Mouse (Mus musculus): ENCODE results near the gene Patz1.

Patz1 gene

DNA sequence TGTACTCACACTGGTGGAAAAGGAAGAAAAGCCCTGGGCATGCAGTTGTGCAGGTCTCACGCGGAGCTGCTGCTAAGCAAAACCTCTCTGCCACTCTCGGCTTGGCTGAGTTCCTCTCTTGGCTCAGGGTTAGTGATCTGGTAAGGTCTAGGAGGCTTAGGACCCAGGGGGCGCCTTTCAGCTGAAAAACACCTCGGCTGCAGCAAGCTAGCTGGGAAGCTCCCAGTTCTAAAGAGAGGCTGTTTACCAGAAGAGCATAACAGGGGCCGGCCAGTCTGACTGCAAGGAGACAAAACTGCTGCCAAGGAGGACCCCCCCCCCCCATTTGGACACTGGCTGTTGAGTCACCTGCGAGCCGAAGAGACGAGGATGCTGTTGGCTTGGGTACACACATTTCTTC, 41.9 kb downstream of the Patz1 start:
- peak; percentile 60 for DNase-seq (ENCODE audit: low spot score)

DNA sequence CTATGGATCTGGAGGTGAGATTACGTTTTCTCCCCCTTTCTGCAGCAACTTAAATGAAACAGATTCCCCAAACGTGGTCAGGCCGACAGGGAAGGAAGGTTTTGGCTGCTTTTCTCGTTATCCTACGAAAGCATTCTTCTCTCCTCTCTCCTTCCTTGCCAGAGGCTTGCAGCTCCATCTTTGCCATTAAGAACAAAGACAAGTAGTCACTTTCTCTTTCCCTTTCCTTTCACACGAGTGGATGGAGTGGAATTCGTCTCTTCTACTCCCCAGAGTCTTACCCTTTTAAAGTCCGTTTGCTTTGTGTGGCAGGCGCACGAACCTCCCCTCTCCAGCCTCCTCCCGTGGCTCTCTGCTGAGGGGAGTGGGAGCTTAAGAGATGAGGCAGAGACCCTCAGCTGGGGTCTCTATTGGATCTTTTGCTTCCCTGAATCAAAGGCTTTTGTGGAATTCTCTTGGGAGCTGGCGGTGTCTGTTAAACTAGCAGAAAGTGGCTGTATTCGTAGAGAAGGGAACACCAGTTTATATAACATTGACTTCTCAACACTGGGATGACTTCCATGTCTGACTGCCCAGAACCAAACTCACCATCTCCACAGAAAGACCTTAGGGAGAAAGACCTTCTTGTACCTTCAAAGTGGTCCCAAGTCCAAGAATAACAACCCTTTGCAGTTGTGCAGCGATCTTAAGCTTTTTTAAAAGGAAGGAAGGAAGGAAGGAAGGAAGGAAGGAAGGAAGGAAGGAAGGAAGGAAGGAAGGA, 42.5 kb downstream of the Patz1 start:
- DNase-seq (ENCODE audit: low spot score), result no peak

DNA sequence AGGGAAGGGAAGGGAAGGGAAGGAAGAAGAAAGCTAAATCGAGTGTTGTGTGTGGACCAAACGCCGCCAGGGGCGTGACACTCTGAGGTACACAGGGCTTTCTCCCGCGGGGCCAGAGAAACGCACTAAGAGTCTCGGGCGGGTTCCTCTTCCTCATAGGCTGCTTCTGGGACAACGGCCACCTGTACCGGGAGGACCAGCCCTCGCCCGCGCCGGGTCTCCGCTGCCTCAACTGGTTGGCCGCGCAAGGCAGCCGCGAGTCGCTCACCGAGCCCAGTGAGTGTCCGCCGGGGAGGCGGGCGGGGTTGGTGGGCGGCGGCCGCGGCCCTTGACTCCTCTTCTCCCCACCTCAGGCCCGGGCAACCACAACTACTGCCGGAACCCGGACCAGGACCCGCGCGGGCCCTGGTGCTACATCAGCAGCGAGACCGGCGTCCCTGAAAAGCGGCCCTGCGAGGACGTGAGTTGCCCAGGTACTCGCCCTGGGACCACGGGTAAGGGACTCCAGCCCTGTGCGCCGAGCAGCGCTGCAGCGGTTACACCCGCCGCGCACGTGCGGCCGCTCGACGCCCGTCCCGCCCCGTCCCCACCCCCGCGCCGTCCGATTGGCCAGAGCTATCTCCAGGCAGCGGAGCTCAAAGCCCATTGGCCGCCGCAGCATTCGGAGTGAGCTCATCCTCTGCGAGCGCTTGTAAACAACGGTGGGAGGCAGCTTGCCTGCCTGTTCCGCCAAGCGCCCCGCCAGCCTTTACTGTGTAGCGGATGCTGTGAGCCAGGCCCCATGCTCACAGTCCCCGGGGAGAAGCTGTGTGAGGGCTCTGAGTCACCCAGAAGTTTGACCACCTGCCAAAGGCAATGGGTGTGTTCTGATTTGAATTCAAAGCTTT, 43.3 kb downstream of the Patz1 start:
- peak; percentile 94 for DNase-seq (ENCODE audit: low spot score)

DNA sequence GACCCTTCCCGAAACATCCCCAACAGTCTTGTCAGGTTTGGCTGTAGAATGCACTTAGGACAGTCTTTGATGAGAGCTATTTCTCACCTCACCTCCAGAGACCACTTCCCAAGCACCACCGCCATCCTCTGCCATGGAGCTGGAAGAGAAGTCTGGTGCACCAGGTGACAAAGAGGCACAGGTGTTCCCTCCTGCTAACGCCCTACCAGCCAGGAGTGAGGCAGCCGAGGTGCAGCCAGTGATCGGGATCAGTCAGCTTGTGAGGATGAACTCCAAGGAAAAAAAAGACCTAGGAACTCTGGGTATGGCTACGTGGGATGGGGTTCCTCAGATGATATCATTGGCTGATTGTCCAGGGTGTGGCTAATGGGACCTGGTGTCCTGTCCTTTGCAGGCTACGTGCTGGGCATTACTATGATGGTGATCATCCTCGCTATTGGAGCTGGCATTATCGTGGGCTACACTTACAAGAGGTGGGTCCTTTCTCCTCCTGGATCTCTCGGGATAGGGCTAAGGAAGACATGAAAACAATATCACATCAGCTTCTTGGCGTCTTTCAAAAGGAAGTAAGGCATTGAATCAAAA, 44.5 kb downstream of the Patz1 start:
- DNase-seq (ENCODE audit: low spot score), result no peak

DNA sequence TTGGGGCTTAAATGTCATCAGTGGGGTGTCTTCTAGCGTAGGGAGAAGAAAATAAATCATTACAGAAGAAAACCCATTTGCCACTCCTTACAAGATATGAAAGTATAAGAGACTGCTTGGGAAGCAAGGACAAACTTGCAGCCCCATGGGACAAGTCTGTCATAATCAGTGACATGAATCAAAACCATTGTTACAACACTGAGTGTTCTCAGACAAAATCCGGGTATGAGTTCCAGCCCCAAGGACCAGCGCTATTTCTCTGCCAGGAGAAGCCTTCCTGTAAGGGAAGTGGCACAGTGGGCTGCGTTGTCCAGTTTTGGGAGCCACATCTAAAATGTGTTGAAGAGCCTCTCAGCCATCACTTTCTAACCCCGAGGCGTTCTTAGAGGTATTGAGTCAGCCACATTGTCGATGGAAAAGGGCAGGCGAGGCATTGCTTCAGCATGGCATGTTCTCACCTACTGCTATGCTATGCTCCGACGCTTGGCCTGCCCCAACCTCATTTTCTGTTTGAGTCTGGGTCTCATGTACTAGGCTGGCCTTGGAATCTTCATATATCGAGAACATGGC, 45.6 kb downstream of the Patz1 start:
- no peak for DNase-seq (ENCODE audit: low spot score)

DNA sequence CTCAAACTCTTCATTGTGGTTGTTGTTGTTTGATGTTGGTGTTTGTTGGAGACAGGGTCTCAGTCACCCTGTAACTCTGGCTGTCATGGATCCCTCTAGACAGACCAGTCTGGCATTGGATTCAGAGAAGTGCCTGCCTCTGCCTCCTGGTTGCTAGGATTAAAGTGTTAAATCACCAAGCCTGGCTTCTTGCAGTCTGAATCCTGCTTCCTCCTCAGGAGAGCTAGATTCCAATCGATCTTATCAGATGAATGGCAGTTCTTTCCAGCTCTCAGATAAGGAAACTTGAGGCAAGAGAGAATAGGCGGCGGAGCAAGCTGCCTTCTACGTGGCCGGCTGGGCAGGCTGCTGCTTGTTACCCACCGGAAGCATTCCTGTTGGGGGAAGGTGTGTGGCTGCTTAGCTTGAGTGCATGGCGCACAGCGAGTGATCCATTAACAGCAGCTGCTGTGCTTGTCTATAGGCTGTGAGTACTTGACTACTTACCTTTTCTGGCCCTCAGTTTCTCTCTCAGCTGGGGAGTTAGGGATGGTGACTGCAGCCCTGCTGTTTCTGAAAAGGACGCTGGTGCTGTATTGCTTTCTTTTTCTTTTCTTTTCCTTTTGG, 46.1 kb downstream of the Patz1 start:
- DNase-seq (ENCODE audit: low spot score), result peak; percentile 71

DNA sequence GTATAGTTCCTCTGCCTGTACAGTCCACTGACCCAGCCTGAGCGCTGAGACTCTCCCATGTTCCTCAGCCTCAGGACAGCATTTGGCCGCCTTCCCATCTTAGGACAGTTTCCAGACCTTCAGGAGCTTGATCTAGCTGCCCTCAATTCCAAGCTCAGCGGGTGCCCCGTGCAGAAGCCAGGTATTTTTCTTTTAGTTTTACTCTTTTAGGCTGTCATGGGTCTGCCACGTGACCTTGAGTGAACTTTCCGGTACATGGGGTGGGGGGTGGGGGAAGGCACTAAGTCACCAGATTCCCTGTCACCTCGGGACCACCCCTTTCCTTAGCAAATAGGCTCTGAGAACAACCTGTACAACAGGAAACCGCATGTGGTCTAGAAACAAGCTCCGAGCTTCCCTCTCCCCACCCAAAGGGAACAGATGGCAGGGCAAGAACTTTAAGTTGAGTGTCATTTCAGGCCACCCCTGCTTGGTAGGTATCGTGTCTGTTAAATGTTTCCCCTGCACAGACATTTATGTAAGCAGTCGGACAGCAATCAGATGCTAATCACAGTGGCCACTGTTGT, 47.1 kb downstream of the Patz1 start:
- DNase-seq (ENCODE audit: low spot score), result peak; percentile 72

DNA sequence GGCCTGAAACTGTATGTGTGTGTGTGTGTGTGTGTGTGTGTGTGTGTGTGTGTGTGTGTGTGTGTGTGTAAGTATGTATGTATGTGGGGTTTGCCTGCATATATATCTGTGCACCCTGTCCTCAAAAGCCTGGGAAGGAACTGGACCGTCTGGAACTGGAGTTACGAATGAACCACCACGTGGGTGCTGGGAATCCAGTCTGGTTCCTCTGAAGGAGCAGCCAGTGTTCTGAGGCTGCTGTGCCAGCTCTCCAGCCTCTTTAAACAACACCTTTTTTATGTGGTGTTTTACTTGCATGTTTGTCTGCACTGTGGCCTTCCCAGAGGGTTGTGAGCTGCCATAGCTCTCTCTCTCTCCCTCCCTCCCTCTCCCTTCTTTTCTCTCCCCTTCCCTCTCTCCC, 47.9 kb downstream of the Patz1 start:
- DNase-seq (ENCODE audit: low spot score), result no peak

DNA sequence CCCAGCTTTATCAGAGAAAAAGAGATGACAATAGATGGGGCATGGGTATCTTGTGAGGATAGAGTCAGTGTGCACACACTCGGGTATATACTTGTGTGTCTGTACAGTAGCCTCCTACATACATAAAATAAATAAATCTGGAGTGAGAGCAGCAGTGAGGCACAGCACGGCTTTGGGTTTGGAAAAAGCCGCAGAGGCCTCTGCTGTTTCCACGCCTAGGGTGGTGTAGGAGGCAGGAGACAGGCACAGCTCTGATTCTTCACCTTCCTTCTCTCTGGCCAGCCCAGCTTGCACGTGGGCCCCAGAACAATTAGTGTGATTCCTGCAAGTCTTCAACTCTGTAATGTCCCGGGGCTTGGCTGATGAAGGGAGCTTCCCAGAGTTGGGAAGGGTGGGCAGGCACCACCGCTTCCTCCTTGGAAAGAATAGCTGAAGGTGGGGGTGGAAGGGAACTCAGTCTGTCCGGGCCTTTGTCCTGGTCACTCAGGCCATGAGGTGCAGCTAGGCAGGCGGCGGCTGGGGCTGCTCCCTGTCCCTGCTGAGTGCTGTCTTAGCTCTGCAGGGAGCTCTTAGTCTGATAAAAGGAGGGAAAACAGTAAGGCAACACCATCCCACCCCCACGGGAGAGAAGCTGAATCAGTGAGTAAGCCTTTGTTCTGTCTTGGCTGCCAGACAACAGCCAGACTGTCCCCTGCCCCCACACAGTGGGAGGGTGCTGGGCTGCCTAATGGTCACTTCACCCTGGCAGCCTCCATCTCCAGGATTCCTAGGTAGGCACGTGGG, 48.7 kb downstream of the Patz1 start:
- DNase-seq (ENCODE audit: low spot score), result no peak

DNA sequence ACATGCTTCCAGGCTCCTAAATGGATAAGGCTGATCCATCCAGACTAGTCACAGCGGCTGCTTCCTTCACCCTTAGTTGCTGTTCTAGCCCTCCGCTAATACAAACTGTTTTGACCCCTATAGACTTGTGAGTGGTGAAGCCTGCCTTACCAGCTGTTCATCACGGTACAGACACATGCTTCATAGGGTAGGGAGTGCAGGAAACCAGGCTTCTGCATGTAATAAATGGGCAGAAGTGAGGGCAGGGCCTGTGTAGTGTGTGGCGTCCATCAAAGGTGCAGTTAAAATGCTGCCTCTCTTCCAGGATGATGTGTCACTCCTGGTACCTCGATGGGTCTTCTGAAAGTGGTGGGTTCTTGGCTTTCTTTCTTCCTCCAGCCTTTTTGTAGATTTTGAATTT, 49.3 kb downstream of the Patz1 start:
- DNase-seq (ENCODE audit: low spot score), result no peak

DNA sequence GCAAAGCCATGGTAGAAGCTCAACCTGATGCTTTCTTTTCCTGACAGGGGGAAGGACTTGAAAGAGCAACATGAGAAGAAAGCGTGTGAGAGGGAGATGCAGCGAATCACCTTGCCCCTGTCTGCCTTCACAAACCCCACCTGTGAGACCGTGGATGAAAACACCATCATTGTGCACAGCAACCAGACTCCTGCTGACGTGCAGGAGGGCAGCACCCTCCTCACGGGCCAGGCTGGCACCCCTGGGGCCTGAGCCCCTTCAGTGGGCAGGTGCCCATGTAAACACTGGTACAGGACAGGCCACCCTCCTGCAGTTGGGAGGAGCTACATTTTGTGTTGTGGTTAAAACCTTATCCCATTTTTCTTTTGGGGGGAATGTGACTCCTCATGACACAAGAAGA, 52.8 kb downstream of the Patz1 start:
- DNase-seq (ENCODE audit: low spot score), result no peak

DNA sequence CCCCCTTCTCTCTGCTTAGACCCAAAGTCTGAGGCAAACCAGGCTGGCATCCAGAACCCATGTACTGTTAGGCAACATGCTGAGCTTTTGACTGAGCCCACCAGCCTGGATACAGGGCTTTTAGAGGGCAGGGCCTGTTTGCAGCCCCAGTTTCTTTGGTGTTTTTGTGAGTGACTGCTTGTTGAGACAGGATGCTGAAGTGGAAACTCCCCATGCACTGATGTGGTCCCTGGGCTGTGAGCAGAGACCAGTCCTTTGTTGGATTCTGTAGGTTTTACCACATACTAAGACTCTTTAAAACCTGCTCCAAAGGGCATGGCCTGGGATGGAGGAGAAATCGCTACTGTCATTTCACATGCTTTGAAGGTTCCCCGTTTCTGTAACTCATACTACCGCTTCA, 56.2 kb downstream of the Patz1 start:
- no peak for DNase-seq (ENCODE audit: low spot score)

DNA sequence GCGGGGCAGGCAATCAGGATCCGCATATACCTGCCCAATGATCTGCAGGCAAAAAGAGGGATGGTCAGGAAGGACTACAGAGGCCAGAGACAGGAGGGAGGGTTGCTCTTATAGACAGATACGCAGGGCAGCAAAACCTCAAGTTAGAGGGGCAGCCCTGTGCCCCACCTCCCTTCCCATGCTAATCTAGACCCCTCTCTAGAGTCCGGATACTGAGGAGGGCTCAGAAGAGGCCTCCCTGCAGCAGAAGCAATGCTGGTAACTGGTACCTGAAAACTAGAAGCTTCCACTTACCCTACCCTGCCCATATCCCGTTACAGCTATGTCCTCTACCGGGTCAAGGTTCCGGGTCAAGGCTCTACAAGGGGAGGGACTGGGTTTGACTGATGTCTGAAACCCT, 57.7 kb downstream of the Patz1 start:
- no peak for DNase-seq (ENCODE audit: low spot score)

DNA sequence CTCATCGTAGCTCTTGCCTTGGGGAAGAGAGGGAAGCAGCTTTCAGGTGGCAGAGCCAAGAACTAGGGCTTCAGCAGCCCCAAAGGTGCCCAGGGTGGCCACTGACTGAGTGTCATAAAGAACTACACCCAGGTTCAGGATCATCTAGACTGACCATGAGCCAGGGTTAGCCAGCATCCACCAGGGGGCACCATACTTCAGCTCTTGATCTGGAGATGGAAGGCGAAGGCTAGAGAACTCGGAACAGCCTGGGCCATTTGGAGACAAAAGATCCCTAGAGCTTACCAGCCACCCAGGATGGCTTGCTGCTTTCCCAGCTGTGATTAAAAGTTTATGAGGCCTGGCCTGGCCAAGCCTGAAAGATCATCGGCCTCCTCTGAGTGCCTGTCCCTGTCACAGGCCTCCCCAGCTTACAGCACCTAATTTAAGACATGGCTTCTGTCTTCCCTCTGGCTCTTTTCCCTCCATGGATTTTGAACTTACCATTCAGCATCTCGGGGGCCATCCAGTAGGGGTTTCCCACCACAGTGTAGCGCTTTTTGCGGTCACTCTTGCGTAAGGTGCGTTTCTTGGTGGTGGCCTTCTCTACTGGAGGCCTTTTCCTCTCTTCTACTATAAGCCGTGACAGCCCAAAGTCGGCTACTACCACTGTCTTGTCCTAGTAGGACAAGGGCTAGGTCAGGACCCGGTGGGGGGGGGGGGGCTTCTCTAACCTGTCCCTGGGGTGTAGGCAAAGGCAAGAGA, 58.6 kb downstream of the Patz1 start:
- peak; percentile 69 for DNase-seq (ENCODE audit: low spot score)

DNA sequence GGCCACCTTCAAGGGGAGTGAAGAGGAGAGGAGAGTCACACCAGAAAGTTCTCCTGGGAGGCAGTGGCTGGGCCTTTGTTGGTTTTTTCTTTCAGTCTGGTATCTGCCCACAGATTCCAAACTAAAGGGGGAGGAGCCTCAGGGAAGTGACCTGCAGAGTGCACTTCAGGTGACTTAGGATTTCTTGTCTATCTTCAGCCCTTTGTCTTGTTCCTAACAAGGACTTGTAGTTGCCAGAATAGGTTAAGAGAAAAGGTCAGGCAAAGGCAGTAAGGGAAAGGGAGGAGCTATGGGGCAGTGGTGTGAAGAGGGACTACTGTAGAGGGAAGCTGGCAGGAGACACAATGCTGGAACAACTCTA, 59.1 kb downstream of the Patz1 start:
- no peak for DNase-seq (ENCODE audit: low spot score)

DNA sequence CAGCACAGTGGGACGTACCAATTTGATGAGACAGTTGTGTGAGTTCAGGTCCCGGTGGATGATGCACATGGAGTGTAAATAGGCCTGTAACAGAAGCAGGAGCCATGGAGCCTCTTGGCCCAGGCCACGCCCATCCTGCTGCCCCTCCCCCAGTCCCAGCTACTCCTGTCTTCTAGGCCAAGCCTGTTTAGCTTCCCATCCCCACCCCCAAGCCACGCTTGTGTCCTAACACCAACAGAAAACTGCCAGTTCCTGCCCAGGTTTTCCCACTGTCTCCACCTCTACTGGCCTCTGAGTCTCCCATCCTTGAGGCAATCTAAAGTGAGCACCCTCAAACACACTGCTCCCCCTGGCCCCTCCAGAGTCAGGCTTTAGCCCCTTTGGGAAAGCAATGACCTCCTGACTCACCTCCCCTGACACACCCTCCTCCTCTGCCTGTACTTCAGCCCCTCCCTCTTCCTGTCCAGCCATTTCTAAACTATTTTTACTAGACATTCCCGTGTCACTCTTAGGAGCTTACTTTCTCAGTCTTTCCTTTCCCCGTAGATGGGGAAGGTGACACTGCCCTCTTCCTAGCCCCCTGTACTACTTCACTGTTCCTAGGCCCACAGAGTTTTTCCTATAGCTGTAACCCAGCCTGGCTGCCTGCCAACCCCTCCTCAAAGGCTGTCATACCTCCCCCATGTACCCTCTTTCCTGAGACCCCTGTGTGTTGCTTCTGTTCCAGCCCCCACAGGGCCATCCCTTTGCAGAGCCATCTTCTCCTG, 60.1 kb downstream of the Patz1 start:
- peak; percentile 77 for DNase-seq (ENCODE audit: low spot score)

DNA sequence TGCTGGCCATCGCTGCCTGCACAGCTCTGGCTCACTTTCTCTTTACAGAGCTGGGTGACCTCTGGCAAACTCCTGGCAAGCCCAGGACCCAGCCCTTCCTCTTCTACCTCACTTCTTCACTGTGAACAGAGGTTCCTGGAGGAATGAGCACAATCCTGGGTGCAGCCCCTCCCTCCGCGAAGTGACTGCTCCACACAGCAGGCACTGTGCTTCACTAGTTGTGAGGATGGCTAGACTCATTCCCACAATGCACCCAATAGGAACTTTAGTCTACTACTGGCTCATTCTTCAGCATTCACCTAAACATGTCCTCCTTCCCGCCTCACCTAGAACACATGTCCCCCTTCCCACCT, 60.6 kb downstream of the Patz1 start:
- DNase-seq (ENCODE audit: low spot score), result no peak

DNA sequence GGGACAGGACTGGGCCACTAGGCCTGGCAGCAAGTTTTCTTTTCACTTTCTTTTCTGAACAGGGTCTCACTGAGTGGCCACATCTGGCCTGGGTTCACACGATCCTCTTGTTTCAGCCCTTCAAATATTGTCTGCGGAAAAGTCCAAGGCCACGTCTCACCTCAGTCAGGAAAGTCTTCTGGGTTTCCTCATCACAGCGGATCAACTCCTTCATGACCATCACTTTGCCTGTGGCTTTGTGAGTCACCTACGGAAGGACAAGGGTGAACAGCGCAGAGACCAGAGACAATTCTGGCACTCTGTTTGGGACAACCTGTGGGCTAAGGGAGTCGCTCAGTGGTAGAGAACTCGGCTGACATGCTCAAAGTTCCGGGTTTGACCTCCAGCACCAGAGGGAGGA, 63.5 kb downstream of the Patz1 start:
- DNase-seq (ENCODE audit: low spot score), result no peak

DNA sequence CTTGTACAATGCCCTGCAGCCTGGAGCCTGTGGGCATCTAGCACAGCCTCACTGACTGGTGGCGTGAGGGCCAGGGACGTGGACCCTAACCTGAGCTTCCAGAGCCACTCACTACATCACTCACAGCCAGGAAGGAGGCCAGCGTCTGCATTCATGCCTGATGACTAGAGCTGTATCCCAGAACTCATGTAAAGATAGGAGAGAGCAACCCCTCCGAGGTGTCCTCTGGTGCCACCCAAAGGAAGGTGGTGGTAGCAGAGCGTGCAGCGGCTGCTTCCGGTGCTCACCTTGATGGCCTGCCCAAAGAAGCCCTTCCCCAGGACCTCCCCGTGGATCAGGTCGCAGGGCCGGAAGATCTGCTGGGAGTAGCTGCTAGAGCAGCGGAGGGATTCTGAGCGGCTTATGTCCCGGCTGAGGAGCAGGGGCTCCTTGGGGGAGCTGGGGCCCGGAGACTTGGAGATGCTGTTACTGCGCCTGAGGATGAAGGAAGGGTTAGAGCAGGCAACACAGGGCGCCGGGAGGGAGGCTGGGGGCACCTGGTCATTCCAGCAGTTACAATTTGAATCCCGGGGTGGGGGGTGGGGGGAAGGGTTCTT, 64.4 kb downstream of the Patz1 start:
- DNase-seq (ENCODE audit: low spot score), result no peak
